Mouse (Mus musculus): ENCODE data around the gene Gm5426. TPM values are rescaled to one million over a fixed set of nuclear protein-coding genes. Genes with fewer than 3 reads are reported as not detected.

The Gm5426 gene
- polyA plus RNA-seq, 1 experiment from 2014 or later, result not detected

DNA sequence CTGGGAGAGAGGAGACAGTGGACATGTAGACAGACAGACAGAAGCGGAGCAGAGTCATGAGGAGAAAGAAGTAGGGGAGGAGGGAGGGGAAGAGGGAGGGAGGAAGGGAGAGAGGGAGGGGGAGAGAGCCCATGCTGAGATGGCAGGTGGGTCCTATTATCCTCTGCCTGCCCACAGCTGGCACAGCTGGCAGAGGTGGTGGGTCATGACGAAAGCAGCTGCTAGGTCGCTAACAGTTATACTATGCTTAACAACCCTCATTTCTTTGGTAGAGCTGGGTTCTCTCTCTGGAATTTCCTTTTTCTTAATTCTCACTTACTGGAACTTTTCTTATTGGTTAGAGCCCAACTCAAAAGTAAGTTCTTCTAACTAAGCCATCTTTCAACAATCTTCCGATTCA is 28.9 kb downstream of the Gm5426 start:
- Histone ChIP-seq H3K27ac (ENCODE audit: low read length) (no peak overlapping the region), H3K36me3 (ENCODE audit: insufficient read depth, low read length) (no peaks in the 10 kb centered on the region), H3K9me3 (ENCODE audit: low read length) (peaks cover 9% of the 10 kb centered on the region; the same call in 1 of the 2 replicates), H3K9ac (replicated peaks; ENCODE audit: low read length) (no peak overlapping the region), H3K4me1 (ENCODE audit: insufficient read depth, low read length) (no peaks in the 10 kb centered on the region), H3K4me2 (replicated peaks; ENCODE audit: low read depth, low read length) (no peak overlapping the region), H3K27me3 (ENCODE audit: insufficient read depth, low read length) (no peaks in the 10 kb centered on the region), H3K4me3 (ENCODE audit: low read length) (no peak overlapping the region)
- WGBS, result 80% methylated on average over 4 of the region's 4 CpGs
- no peak for ATAC-seq (ENCODE audit: low FRiP score, low TSS enrichment)

- Histone ChIP-seq H3K27ac (ENCODE audit: low read length) (no peak overlapping the region), H3K4me1 (ENCODE audit: insufficient read depth, low read length) (no peaks in the 10 kb centered on the region), H3K4me3 (ENCODE audit: low read length) (no peak overlapping the region), H3K9me3 (ENCODE audit: low read length) (no peaks in the 10 kb centered on the region), H3K36me3 (ENCODE audit: insufficient read depth, low read length) (no peaks in the 10 kb centered on the region), H3K27me3 (ENCODE audit: insufficient read depth, low read length) (no peaks in the 10 kb centered on the region), H3K9ac (replicated peaks; ENCODE audit: low read length) (no peak overlapping the region), H3K4me2 (replicated peaks; ENCODE audit: low read depth, low read length) (no peak overlapping the region)
- ATAC-seq (ENCODE audit: low FRiP score, low TSS enrichment), result no peak
- 88% methylated on average over 4 of the region's 4 CpGs for WGBS
Observed at GRCm38 (mm10) chr10:96168998-96169397, 32.6 kb downstream of the Gm5426 start.

DNA sequence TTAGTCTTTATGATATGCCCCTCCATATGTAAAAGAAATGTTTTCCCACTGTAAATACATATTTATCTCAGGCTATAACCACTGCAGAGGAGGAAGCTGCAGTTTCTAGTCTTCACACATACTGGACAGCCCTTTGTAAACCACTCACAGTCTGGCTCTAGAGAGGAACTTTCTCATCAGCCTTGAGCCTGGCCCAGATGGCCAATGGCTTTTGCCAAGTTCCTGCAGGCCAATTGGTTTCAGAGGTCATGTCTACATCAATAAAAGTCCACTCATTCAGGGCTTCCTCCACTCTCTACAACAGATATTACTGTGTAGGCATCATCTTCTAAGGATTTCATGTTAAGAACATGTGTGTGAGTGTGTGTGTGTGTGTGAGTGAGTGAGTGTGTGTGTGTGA is 35.1 kb downstream of the Gm5426 start:
- no peak overlapping the region for H3K4me2 ChIP-seq (replicated peaks; ENCODE audit: low read depth, low read length)
- H3K9me3 ChIP-seq (ENCODE audit: low read length), result no peaks in the 10 kb centered on the region
- no peak overlapping the region for H3K27ac ChIP-seq (ENCODE audit: low read length)
- no peak for ATAC-seq (ENCODE audit: low FRiP score, low TSS enrichment)
- no peaks in the 10 kb centered on the region for H3K4me1 ChIP-seq (ENCODE audit: insufficient read depth, low read length)
- no peak overlapping the region for H3K4me3 ChIP-seq (ENCODE audit: low read length)
- H3K9ac ChIP-seq (replicated peaks; ENCODE audit: low read length), result no peak overlapping the region
- no peaks in the 10 kb centered on the region for H3K36me3 ChIP-seq (ENCODE audit: insufficient read depth, low read length)
- no peaks in the 10 kb centered on the region for H3K27me3 ChIP-seq (ENCODE audit: insufficient read depth, low read length)

- Histone ChIP-seq H3K27ac (ENCODE audit: low read length) (no peak overlapping the region), H3K9me3 (ENCODE audit: low read length) (no peaks in the 10 kb centered on the region), H3K9ac (replicated peaks; ENCODE audit: low read length) (no peak overlapping the region), H3K4me1 (ENCODE audit: insufficient read depth, low read length) (no peaks in the 10 kb centered on the region), H3K4me3 (ENCODE audit: low read length) (no peak overlapping the region), H3K27me3 (ENCODE audit: insufficient read depth, low read length) (no peaks in the 10 kb centered on the region), H3K36me3 (ENCODE audit: insufficient read depth, low read length) (no peaks in the 10 kb centered on the region), H3K4me2 (replicated peaks; ENCODE audit: low read depth, low read length) (no peak overlapping the region)
- no peak for ATAC-seq (ENCODE audit: low FRiP score, low TSS enrichment)
- 58% methylated on average over 4 of the region's 4 CpGs for WGBS
Observed at GRCm38 (mm10) chr10:96172964-96173363, 36.6 kb downstream of the Gm5426 start.

DNA sequence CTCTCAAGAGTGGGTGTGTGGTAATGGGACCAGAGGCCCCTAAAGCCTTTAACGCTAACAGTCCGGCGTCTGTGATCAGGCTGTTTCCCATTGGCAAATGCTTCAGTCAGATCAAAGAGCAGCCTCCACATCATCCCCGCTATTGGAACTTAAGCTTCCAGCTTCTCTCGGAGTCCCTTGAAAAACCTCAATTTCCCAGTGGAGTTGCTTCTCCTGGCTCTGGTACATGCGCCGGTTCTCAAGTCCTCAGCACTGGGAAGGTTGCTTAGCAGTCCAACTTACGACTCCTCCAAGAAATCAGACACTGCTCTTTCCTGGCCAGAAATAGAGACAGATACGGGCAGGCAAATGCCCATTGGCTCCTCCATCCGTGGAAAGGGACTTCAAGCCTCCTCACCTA is 37.4 kb downstream of the Gm5426 start:
- Histone ChIP-seq H3K9me3 (ENCODE audit: low read length) (no peaks in the 10 kb centered on the region), H3K27me3 (ENCODE audit: insufficient read depth, low read length) (no peaks in the 10 kb centered on the region), H3K9ac (replicated peaks; ENCODE audit: low read length) (no peak overlapping the region), H3K4me1 (ENCODE audit: insufficient read depth, low read length) (no peaks in the 10 kb centered on the region), H3K4me2 (replicated peaks; ENCODE audit: low read depth, low read length) (no peak overlapping the region), H3K4me3 (ENCODE audit: low read length) (no peak overlapping the region), H3K27ac (ENCODE audit: low read length) (no peak overlapping the region), H3K36me3 (ENCODE audit: insufficient read depth, low read length) (no peaks in the 10 kb centered on the region)
- WGBS, result 57% methylated on average over 10 of the region's 10 CpGs
- ATAC-seq (ENCODE audit: low FRiP score, low TSS enrichment), result no peak

DNA sequence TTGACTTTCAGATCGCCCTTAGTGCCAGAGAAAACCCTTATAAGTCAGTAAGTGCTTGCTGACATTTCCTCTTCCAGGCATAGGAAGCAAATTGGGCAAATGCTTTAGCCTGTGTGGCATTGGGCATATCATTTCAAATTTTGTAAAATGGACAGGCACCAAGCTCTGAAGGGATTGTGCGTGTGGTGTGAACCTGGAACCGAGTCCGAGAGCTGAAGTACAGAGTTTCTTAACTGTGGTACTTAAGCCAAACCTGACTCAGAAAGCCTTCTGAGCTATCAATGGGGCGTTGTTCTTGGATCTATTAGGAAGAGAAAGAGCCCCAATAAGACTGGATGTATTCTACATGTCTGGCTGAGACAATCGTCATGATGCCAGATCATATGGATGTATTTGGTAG is 40.5 kb downstream of the Gm5426 start:
- 90% methylated on average over 6 of the region's 6 CpGs for WGBS
- H3K9me3 ChIP-seq (ENCODE audit: low read length), result no peaks in the 10 kb centered on the region

DNA sequence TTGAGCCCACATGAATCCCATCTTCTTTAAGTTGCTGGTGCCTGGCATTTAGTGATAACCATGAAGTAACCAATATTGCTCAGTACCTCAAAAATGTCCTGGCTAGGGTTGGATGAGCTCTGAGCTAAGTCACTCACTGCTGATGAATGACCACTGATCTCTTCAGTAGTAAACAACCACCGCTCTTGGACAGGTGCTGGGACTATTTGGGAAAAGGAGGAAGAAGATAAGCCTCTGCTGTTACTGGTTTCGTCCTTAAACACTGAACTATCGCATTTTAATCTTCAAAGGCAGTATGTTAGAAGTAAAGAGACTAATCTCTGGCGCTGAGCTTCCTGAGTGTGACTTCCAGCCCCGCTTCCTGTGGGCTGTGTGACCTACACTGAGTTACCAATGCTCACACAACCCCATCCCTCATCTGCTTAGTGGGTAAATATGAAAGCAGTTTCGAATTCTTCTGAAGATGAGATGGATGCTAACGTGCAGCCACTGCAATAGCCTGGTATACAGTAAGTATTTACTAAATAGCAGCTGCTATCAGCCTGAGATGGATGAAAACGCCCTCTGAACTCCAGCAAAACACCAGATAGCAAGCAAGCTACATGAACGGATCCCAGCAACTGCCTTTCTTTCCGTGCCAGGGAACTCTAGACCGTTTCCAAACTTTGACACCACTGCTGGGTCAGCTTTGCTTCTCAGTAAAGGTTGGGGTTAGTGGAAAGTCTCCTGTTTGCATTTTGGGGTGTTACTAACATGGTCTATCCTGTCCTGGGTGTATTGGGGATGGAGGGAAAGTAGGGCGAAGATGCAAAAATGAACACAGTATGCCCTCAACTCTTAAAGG is 44.4 kb downstream of the Gm5426 start:
- no peaks in the 10 kb centered on the region for H3K4me1 ChIP-seq (ENCODE audit: insufficient read depth, low read length)
- no peaks in the 10 kb centered on the region for H3K36me3 ChIP-seq (ENCODE audit: insufficient read depth, low read length)
- no peak overlapping the region for H3K4me3 ChIP-seq (ENCODE audit: low read length)
- H3K27ac ChIP-seq (ENCODE audit: low read length), result no peak overlapping the region
- H3K4me2 ChIP-seq (replicated peaks; ENCODE audit: low read depth, low read length), result no peak overlapping the region
- H3K9ac ChIP-seq (replicated peaks; ENCODE audit: low read length), result no peak overlapping the region
- WGBS, result 85% methylated on average over 12 of the region's 12 CpGs
- no peaks in the 10 kb centered on the region for H3K9me3 ChIP-seq (ENCODE audit: low read length)
- H3K27me3 ChIP-seq (ENCODE audit: insufficient read depth, low read length), result no peaks in the 10 kb centered on the region
- no peak for ATAC-seq (ENCODE audit: low FRiP score, low TSS enrichment)

More for the DNA sequence above, 40.5 kb downstream of the Gm5426 start:
- no peak for ATAC-seq (ENCODE audit: low FRiP score, low TSS enrichment)
- no peak overlapping the region for H3K27ac ChIP-seq (ENCODE audit: low read length)
- H3K4me2 ChIP-seq (replicated peaks; ENCODE audit: low read depth, low read length), result no peak overlapping the region
- H3K4me3 ChIP-seq (ENCODE audit: low read length), result no peak overlapping the region
- H3K4me1 ChIP-seq (ENCODE audit: insufficient read depth, low read length), result no peaks in the 10 kb centered on the region
- H3K9ac ChIP-seq (replicated peaks; ENCODE audit: low read length), result no peak overlapping the region
- no peaks in the 10 kb centered on the region for H3K27me3 ChIP-seq (ENCODE audit: insufficient read depth, low read length)
- H3K36me3 ChIP-seq (ENCODE audit: insufficient read depth, low read length), result no peaks in the 10 kb centered on the region

GRCm38 (mm10) chr10:96181398-96181790 is 45.0 kb downstream of the Gm5426 start:
- Histone ChIP-seq H3K4me3 (ENCODE audit: low read length) (no peak overlapping the region), H3K9ac (replicated peaks; ENCODE audit: low read length) (no peak overlapping the region), H3K4me1 (ENCODE audit: insufficient read depth, low read length) (no peaks in the 10 kb centered on the region), H3K36me3 (ENCODE audit: insufficient read depth, low read length) (no peaks in the 10 kb centered on the region), H3K27ac (ENCODE audit: low read length) (no peak overlapping the region), H3K27me3 (ENCODE audit: insufficient read depth, low read length) (no peaks in the 10 kb centered on the region), H3K4me2 (replicated peaks; ENCODE audit: low read depth, low read length) (no peak overlapping the region), H3K9me3 (ENCODE audit: low read length) (no peaks in the 10 kb centered on the region)
- WGBS, result 85% methylated on average over 5 of the region's 5 CpGs
- ATAC-seq (ENCODE audit: low FRiP score, low TSS enrichment), result no peak

DNA sequence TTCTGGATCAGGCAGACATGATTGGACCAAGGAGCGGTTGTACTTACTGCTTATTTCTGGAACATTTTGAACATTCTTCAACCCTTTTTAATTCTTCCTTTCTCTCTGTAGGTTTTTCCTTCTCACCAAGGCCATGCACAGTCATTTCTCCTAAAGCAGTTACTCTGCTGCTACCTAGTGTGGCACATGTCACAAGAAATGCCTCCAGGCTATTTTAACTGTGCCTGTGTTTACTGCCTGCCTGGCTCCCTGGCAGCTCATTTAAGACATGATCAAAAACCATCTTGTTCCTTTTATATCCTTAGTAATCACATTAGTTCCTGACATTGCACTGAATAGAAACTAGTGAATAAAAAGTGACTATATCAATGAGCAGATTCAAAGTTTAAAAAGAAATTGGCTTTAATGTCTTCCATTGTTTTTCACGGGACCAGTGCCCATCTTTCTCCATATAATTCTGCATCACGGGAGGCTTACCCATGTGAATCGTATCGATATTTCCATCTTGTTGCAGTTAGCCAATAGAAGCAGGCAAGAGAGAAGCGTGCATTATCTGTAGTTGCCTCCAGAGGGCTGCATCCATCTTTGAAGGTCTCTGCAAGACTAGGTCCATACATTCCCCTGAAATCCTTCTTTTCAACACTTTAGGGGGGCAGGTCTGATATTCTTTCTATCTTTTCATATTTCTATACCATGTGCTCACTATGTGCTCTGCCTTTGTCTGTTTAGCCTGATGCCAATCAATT is 45.7 kb downstream of the Gm5426 start:
- Histone ChIP-seq H3K4me3 (ENCODE audit: low read length) (no peak overlapping the region), H3K27ac (ENCODE audit: low read length) (no peak overlapping the region), H3K36me3 (ENCODE audit: insufficient read depth, low read length) (no peaks in the 10 kb centered on the region), H3K9ac (replicated peaks; ENCODE audit: low read length) (no peak overlapping the region), H3K27me3 (ENCODE audit: insufficient read depth, low read length) (no peaks in the 10 kb centered on the region), H3K9me3 (ENCODE audit: low read length) (no peaks in the 10 kb centered on the region), H3K4me2 (replicated peaks; ENCODE audit: low read depth, low read length) (no peak overlapping the region), H3K4me1 (ENCODE audit: insufficient read depth, low read length) (no peaks in the 10 kb centered on the region)
- ATAC-seq (ENCODE audit: low FRiP score, low TSS enrichment), result no peak
- WGBS, result 91% methylated on average over 6 of the region's 6 CpGs

GRCm38 (mm10) chr10:96185026-96185425 is 48.6 kb downstream of the Gm5426 start:
- no peak for ATAC-seq (ENCODE audit: low FRiP score, low TSS enrichment)
- no peak overlapping the region for H3K9ac ChIP-seq (replicated peaks; ENCODE audit: low read length)
- WGBS, result 85% methylated on average over 2 of the region's 2 CpGs

More at GRCm38 (mm10) chr10:96185026-96185425, 48.6 kb downstream of the Gm5426 start:
- no peak overlapping the region for H3K4me2 ChIP-seq (replicated peaks; ENCODE audit: low read depth, low read length)
- H3K4me1 ChIP-seq (ENCODE audit: insufficient read depth, low read length), result no peaks in the 10 kb centered on the region
- no peaks in the 10 kb centered on the region for H3K36me3 ChIP-seq (ENCODE audit: insufficient read depth, low read length)
- no peak overlapping the region for H3K27ac ChIP-seq (ENCODE audit: low read length)
- no peak overlapping the region for H3K4me3 ChIP-seq (ENCODE audit: low read length)
- no peaks in the 10 kb centered on the region for H3K9me3 ChIP-seq (ENCODE audit: low read length)
- no peaks in the 10 kb centered on the region for H3K27me3 ChIP-seq (ENCODE audit: insufficient read depth, low read length)

Measured in kidney, embryonic 16.5 days (tissue).